Mouse (Mus musculus) stomach, embryonic 16.5 days (tissue): ENCODE data around the gene Alyref. TPM values are rescaled to one million over a fixed set of nuclear protein-coding genes. Genes with fewer than 3 reads are reported as not detected.

Experiments used
- ATAC-seq: fragments of 200-750 bp; cut with Nextera tagmentation; 2 replicates; pipeline ENCODE4 v1.8.0; 2017; ENCODE audit warnings: moderate number of reproducible peaks, moderate TSS enrichment; ENCODE audit not compliant: insufficient read depth, low FRiP score
- H3K27ac ChIP-seq: fragments of 300-500 bp; sonication (generic); 2 replicates; pipeline ENCODE4 v1.5.1; 2014; ENCODE audit warnings: low read length
- H3K27me3 ChIP-seq: fragments of 300-500 bp; sonication (generic); 2 replicates; pipeline ENCODE4 v1.6.1; 2014; ENCODE audit warnings: low read length, control low read depth, mixed read lengths; ENCODE audit not compliant: control insufficient read depth, insufficient read depth
- H3K36me3 ChIP-seq: fragments of 300-500 bp; sonication (generic); 2 replicates; pipeline ENCODE4 v1.6.1; 2014; ENCODE audit warnings: low read length; ENCODE audit not compliant: control insufficient read depth, insufficient read depth
- H3K4me1 ChIP-seq: fragments of 300-500 bp; sonication (generic); 2 replicates; pipeline ENCODE4 v1.6.1; 2014; ENCODE audit warnings: low read length, control low read depth, mixed read lengths; ENCODE audit not compliant: control insufficient read depth, insufficient read depth
- H3K4me2 ChIP-seq: fragments of 300-500 bp; sonication (generic); 2 replicates; pipeline ENCODE4 v1.6.1; 2014; ENCODE audit warnings: low read depth, low read length, mixed read lengths
- H3K4me3 ChIP-seq: fragments of 300-500 bp; sonication (generic); replicated peaks from 2 replicates; pipeline ENCODE4 v1.5.1; 2014; ENCODE audit warnings: mild to moderate bottlenecking, low read length
- H3K9ac ChIP-seq: fragments of 300-500 bp; sonication (generic); 2 replicates; pipeline ENCODE4 v1.6.1; 2014; ENCODE audit warnings: low read length
- H3K9me3 ChIP-seq: fragments of 300-500 bp; sonication (generic); replicated peaks from 2 replicates; pipeline ENCODE4 v1.6.1; 2016; ENCODE audit warnings: low read length, control low read depth; ENCODE audit not compliant: control insufficient read depth
- WGBS: fragments of 180-500 bp; shearing (Covaris S2); extraction: QIAGEN DNeasy Blood & Tissue Kit; methylation state at CpG from one replicate; pipeline ENCODE4 v1.1.7; 2014; 5-methylcytosine and 5-hydroxymethylcytosine counted together
- polyA plus RNA-seq: library from polyadenylated mRNA; unstranded; fragments of >200 nt; fragmentation: Nextera tagmentation; extraction: Ambion mirVana; gene quantifications from 2 replicates; pipeline ENCODE4 v1.2.1, GENCODE M21; 2015

Alyref gene
- 37.0 and 55.5 TPM in 2 replicates for polyA plus RNA-seq

DNA sequence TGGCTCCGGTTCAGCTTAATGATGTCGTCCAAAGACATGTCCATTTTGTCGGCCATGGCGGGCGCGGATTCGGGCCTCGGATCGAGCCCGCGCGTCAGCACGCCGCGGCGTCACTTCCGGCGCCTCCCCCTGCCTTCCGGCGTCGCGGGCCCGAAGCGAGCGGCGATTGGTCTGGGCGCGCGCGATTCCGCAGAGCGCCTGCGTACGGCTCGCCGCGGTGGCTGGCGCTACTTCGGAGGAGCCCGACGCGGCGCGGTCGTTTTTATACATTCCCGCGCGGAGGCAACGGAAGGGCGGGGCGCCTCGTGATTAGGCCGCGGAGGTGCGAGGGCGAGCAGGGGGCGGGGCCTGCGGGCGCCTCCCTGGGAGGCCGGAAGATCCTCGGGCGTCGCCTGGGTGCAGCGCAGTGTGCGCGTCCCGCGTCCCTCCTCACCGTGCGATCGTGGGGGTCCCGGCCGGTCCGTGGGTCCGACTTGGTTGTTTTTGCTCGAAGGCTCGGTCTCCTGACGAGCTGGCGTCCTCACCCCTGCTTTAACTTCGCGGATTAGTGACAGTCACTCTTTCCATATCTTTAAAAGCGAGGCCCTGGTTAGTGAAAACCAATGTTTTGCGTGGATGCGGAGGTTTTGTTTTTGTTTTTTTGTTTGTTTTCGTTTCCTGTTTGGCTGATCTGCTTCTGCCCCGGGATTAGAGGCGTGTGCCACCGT, at the start of gene Alyref, which contains the start of gene Anapc11:
Gene Alyref (minus strand): TSS at position 83 of the 707 bp plus-strand sequence.
Gene Anapc11 (plus strand): TSS at position 139 of the 707 bp plus-strand sequence.
- Histone ChIP-seq H3K27me3 (no peaks in the 10 kb centered on the region), H3K9me3 (no peaks in the 10 kb centered on the region), H3K27ac (peak within 1 kb of the TSS; percentile 90), H3K9ac (peak within 1 kb of the TSS; percentile 100), H3K4me2 (peak within 1 kb of the TSS; percentile 94), H3K4me1 (peaks cover 25% of the 10 kb centered on the region), H3K36me3 (peaks cover 32% of the 10 kb centered on the region), H3K4me3 (peak within 1 kb of the TSS; percentile 96)
- ATAC-seq: peak; percentile 98
- under 1% methylated on average over 83 of the region's 88 CpGs for WGBS

DNA sequence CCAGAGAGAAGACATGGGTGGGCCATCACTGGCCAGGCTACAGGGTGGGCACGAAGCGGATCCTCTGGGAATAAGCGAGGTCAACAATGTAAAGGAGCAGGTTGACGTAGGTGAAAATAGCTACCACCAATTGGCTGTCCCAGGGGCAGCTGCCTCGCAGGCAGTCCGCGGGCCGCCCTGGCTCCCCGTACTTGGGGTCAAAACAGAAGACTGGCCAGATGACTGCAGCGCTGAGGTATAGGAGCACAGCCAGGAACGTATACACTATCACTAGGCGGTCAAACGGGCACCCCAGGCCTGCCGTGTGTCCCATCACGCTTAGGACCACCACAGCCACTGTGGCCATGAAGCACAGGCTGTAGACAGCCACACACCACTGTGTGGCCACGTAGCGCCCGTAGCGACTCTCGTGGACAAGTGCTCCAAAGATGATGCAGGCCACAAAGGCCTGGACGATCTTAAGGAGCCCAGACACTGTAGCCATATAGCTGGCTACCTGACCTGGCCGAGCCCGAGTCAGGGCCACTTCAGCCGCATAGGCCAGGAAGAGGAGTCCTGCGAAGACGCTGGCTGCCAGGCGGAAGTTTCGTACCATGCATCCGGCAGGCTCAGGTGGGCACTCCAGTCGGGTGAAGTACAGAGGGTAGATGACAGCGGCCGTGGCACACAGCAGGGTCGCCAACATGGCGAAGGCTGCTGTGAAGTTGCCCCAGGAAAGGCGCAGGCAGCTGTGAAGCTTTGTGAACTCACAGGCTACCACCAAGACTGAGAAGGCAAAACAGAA, 49.1 kb upstream of the Alyref start:
- ATAC-seq: no peak
- no peak overlapping the region for H3K27ac ChIP-seq
- peaks cover 9% of the 10 kb centered on the region for H3K4me1 ChIP-seq
- H3K27me3 ChIP-seq: no peaks in the 10 kb centered on the region; the same call in 1 of the 2 replicates
- no peak overlapping the region; the same call in 1 of the 2 replicates for H3K4me3 ChIP-seq
- peak overlapping the region; percentile 56; the same call in 1 of the 2 replicates for H3K9ac ChIP-seq
- no peaks in the 10 kb centered on the region for H3K9me3 ChIP-seq
- H3K4me2 ChIP-seq: no peak overlapping the region
- WGBS: 79% methylated on average over 35 of the region's 35 CpGs
- H3K36me3 ChIP-seq: no peaks in the 10 kb centered on the region

DNA sequence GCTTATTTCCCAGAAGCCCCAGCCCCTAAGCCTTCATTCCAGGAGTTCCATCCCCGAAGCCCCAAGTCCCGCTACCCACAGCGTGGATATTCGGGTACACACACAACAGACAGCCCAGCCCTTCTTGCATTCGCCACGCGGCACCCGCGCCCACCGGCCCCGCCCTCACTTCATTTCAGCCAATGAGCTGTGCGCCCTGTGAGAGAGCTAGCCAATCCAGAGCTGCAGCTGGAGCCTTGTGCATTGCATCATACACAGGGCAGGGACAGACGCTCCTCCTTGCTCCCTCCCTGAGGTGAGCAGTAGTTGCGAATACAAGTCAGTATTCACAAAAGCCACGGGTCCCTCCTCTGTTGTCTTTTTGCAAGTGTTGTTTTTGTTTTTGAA, 45.4 kb upstream of the Alyref start, which contains the start of gene Pycr1:
Gene Pycr1 (minus strand): TSS at position 169 of the 387 bp plus-strand sequence.
- Histone ChIP-seq H3K4me2 (peak within 1 kb of the TSS; percentile 92), H3K4me3 (peak within 1 kb of the TSS; percentile 60), H3K9ac (peak within 1 kb of the TSS; percentile 77), H3K4me1 (peaks cover 12% of the 10 kb centered on the region), H3K36me3 (no peaks in the 10 kb centered on the region), H3K27me3 (no peaks in the 10 kb centered on the region; the same call in 1 of the 2 replicates), H3K9me3 (no peaks in the 10 kb centered on the region), H3K27ac (peak within 1 kb of the TSS; percentile 47; the same call in 1 of the 2 replicates)
- under 1% methylated on average over 15 of the region's 15 CpGs for WGBS
- ATAC-seq: peak; percentile 100

DNA sequence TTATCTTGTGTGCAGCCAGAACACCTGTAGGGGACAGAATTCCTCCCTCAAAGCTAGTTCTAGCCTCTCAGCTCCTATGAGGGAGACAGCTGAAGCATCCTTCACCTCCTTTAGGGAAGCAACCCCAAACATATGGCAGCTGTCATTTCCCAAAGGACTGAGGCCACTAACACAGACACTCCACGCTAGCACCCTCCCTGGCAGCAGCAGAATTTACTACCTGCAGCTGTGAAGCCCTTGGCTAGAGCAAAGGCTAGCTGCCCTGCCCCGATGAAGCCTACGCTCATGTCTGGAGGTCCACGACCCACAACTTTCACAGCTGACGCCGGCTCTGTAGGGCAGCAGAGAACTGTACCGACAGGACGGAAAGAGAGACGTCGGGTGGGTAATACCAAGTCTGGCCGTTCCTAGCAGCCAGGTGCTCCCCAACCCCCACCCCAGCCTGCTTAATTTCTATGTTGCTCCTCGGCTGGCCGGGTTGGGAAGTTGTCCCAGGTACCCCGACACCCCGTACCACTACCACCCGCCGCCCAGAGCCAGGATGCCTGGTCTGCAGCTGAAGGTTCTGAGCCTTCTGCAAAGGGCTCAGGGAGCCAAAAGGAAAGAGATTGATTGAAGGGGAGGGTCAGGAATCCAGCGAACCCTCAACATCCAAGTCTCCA, 44.9 kb upstream of the Alyref start:
- peak overlapping the region; percentile 92 for H3K4me2 ChIP-seq
- H3K27ac ChIP-seq: peak overlapping the region; percentile 47; the same call in 1 of the 2 replicates
- ATAC-seq: peak; percentile 53
- H3K4me1 ChIP-seq: peaks cover 12% of the 10 kb centered on the region
- no peaks in the 10 kb centered on the region for H3K36me3 ChIP-seq
- H3K9ac ChIP-seq: peak overlapping the region; percentile 77
- no peaks in the 10 kb centered on the region for H3K9me3 ChIP-seq
- 2% methylated on average over 18 of the region's 18 CpGs for WGBS
- H3K4me3 ChIP-seq: peak overlapping the region; percentile 60
- no peaks in the 10 kb centered on the region; the same call in 1 of the 2 replicates for H3K27me3 ChIP-seq

DNA sequence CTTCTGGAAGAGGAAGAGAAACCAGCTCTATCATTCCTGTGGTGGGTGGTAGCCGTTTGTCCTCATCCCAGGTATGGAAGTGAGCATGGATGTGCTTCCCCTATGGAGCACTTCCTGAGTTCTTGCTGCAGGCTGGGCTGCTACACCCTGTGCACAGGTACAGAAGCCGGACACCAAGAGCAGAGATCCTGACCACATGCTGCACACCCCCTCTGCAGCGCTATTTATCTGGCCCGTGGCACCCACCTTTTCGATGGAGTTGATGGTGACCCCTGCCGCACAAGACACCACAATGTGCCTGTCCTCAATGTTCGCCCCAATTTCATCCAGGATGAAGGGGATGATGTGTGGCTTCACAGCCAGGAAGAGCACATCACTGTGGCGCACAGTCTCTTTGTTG, 43.7 kb upstream of the Alyref start:
- H3K4me2 ChIP-seq: no peak overlapping the region
- no peak for ATAC-seq
- H3K9ac ChIP-seq: peak overlapping the region; percentile 77; the same call in 1 of the 2 replicates
- no peaks in the 10 kb centered on the region for H3K36me3 ChIP-seq
- H3K27ac ChIP-seq: no peak overlapping the region
- no peak overlapping the region for H3K4me3 ChIP-seq
- WGBS: 79% methylated on average over 8 of the region's 8 CpGs
- no peaks in the 10 kb centered on the region for H3K9me3 ChIP-seq
- no peaks in the 10 kb centered on the region; the same call in 1 of the 2 replicates for H3K27me3 ChIP-seq
- H3K4me1 ChIP-seq: peaks cover 12% of the 10 kb centered on the region

DNA sequence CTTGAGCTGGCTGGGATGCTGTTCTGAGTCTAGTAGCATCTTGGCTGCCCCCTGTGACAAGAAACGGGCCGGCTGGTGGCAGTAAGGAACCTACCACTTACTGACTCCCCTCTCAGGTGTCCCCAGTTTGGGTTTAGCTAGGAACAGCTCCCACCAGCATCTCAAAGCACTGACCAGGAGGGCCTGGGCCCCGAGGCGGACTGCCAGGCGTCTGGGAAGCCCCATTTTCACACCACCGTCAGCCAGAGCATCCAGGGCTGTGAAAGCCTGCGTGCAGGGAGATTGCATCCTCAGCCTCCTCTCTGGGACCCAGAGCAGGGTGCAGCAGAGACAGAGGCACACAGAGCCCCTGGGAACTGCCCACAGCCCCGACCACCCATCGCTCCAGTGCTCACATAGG, 43.1 kb upstream of the Alyref start:
- Histone ChIP-seq H3K27ac (no peak overlapping the region), H3K4me1 (peaks cover 12% of the 10 kb centered on the region), H3K36me3 (no peaks in the 10 kb centered on the region), H3K9ac (0 out of 2 replicates have a peak overlapping the region, but pooled peaks have one; percentile 29), H3K4me2 (no peak overlapping the region), H3K4me3 (no peak overlapping the region), H3K9me3 (no peaks in the 10 kb centered on the region), H3K27me3 (no peaks in the 10 kb centered on the region; the same call in 1 of the 2 replicates)
- 63% methylated on average over 9 of the region's 9 CpGs for WGBS
- ATAC-seq: no peak

DNA sequence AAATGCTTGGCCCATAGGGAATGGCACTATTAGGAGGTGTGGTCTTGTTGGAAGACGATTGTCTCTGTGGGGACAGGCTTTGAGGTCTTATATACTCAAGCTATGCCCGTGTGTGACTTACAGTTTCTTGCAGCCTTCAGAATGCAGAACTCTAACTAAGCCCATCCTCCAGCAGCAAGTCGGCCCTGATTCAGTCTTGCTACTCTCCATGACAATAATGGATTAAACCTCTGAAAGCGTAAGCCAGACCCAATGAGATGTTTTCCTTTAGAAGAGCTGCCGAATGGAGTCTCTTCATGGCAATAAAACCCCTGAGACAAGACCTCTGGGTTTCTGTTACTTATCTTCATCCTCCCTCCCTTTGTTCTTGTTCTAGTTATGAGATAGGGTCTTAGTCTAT, 36.6 kb upstream of the Alyref start:
- WGBS: 84% methylated on average over 5 of the region's 5 CpGs
- no peak for ATAC-seq
- H3K9me3 ChIP-seq: no peaks in the 10 kb centered on the region
- H3K27ac ChIP-seq: no peak overlapping the region
- H3K9ac ChIP-seq: no peak overlapping the region
- H3K36me3 ChIP-seq: no peaks in the 10 kb centered on the region
- no peak overlapping the region for H3K4me3 ChIP-seq
- no peak overlapping the region for H3K4me2 ChIP-seq
- no peaks in the 10 kb centered on the region for H3K27me3 ChIP-seq
- H3K4me1 ChIP-seq: peaks cover 31% of the 10 kb centered on the region

DNA sequence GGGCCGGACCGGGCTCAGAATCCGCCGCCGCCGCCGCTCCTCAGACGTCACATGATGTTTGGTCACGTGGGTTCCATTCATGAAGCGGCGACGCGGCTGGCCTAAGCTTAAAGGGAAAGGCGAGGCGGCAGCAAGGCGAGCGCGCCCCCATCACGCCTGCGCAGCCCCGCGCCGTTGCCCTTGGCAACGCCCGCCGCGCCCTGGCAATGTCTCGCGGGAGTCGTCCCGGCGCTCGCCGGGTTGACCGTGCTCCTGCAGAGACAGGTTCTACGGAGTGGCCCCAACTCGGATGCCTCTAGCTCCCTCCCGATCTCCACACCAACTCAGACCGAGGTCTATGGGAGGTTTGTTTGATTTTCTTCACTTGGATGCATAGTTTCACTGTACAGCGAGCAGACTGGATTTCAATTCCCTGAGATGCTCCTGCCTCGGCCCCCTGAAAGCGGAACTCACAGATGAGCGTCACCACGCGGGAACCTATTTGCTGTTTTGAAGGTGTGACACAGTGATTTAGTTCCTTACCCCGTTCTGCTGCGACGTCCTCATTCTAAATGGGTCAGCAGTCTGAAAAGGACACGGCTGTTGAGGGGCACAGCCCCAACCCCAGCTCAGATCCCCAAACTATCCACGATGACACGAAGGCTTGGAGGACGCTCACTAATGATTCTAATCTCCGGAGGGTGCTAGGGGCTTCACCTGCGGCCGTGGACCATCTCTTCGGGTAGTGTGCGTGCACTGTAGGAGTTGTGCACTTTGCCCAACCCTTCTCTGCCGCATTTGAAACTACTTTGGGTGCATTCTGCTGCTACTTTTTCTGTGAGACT, 35.6 kb upstream of the Alyref start, which contains the start of gene Mafg:
Gene Mafg (minus strand): TSS at position 81 of the 824 bp plus-strand sequence.
- WGBS: 10% methylated on average over 58 of the region's 58 CpGs
- peaks cover 39% of the 10 kb centered on the region for H3K4me1 ChIP-seq
- peaks cover 5% of the 10 kb centered on the region; the same call in 1 of the 2 replicates for H3K36me3 ChIP-seq
- peak within 1 kb of the TSS; percentile 82 for H3K4me2 ChIP-seq
- H3K4me3 ChIP-seq: peak within 1 kb of the TSS; percentile 91
- peak; percentile 90 for ATAC-seq
- H3K9ac ChIP-seq: peak within 1 kb of the TSS; percentile 99
- peak within 1 kb of the TSS; percentile 96 for H3K27ac ChIP-seq
- no peaks in the 10 kb centered on the region for H3K27me3 ChIP-seq
- no peaks in the 10 kb centered on the region for H3K9me3 ChIP-seq
